In genomic region chr8:114479749-114480148, GRCm38 (mm10) we compare ENCODE assay signal across 21 mouse cellular contexts. TPM values are rescaled to one million over a fixed set of nuclear protein-coding genes. Genes with fewer than 3 reads are reported as not detected.
DNase-seq lines count a peak whose midpoint lies in the region; ATAC-seq lines count a peak whose summit lies in the region.
"Had no signal": no experiment of that assay in that cellular context is flagged by ENCODE, and none has a peak within 500 bp of the region (broad histone marks: within the 10 kb centered on the region; RNA-seq: fewer than 3 reads in every experiment).

No protein-coding gene starts in this region.

- no peak overlapping the region for H3K27ac ChIP-seq in intestine, embryonic 14.5 days (ENCODE audit: low read depth)
- no peak overlapping the region for H3K27ac ChIP-seq in liver, embryonic 15.5 days (replicated peaks)
- H3K27ac ChIP-seq: forebrain, embryonic 13.5 days; heart, embryonic 13.5 days; hindbrain, embryonic 14.5 days; limb, embryonic 13.5 days; lung, embryonic 15.5 days; midbrain, embryonic 12.5 days; neural tube, embryonic 12.5 days had no signal

- H3K9me3 ChIP-seq in intestine, embryonic 14.5 days (ENCODE audit: control insufficient read depth, low read length) = no peaks in the 10 kb centered on the region
- H3K9me3 ChIP-seq in liver, embryonic 15.5 days (replicated peaks) = no peaks in the 10 kb centered on the region
- H3K9me3 ChIP-seq: forebrain, embryonic 13.5 days; heart, embryonic 13.5 days; limb, embryonic 13.5 days; lung, embryonic 15.5 days; midbrain, embryonic 12.5 days; neural tube, embryonic 12.5 days had no signal

- no peaks in the 10 kb centered on the region for H3K36me3 ChIP-seq in intestine, embryonic 14.5 days (ENCODE audit: control insufficient read depth, insufficient read depth, low read length)
- no peaks in the 10 kb centered on the region for H3K36me3 ChIP-seq in liver, embryonic 15.5 days (replicated peaks)
- H3K36me3 ChIP-seq: heart, embryonic 13.5 days; limb, embryonic 13.5 days; lung, embryonic 15.5 days; midbrain, embryonic 12.5 days; neural tube, embryonic 12.5 days had no signal

- WGBS in intestine, embryonic 14.5 days = 74% methylated on average over 8 of the region's 8 CpGs
- WGBS in liver, embryonic 15.5 days (ENCODE audit: insufficient replicate concordance) = 65% methylated on average over 8 of the region's 8 CpGs

- H3K4me1 ChIP-seq in intestine, embryonic 14.5 days (replicated peaks; ENCODE audit: control insufficient read depth, insufficient read depth, low read length) = peaks cover 13% of the 10 kb centered on the region
- H3K4me1 ChIP-seq in liver, embryonic 15.5 days (replicated peaks) = peaks cover 3% of the 10 kb centered on the region; the same call in 1 of the 2 replicates
- H3K4me1 ChIP-seq: forebrain, embryonic 13.5 days; neural tube, embryonic 12.5 days had no signal

- H3K4me2 ChIP-seq in intestine, embryonic 14.5 days (ENCODE audit: low read length) = no peak overlapping the region
- H3K4me2 ChIP-seq in liver, embryonic 15.5 days = no peak overlapping the region
- H3K4me2 ChIP-seq: forebrain, embryonic 13.5 days; heart, embryonic 13.5 days; hindbrain, embryonic 14.5 days; limb, embryonic 13.5 days; lung, embryonic 15.5 days; midbrain, embryonic 12.5 days; neural tube, embryonic 12.5 days had no signal

- H3K4me3 ChIP-seq in intestine, embryonic 14.5 days (ENCODE audit: low read depth, low read length) = no peak overlapping the region
- H3K4me3 ChIP-seq in liver, embryonic 15.5 days (replicated peaks) = no peak overlapping the region
- H3K4me3 ChIP-seq: forebrain, embryonic 13.5 days; heart, embryonic 13.5 days; limb, embryonic 13.5 days; lung, embryonic 15.5 days; midbrain, embryonic 12.5 days; neural tube, embryonic 12.5 days had no signal

- H3K9ac ChIP-seq in intestine, embryonic 14.5 days (ENCODE audit: low read length) = no peak overlapping the region
- no peak overlapping the region for H3K9ac ChIP-seq in liver, embryonic 15.5 days
- H3K9ac ChIP-seq: forebrain, embryonic 13.5 days; heart, embryonic 13.5 days; hindbrain, embryonic 14.5 days; limb, embryonic 13.5 days; lung, embryonic 15.5 days; midbrain, embryonic 12.5 days; neural tube, embryonic 12.5 days had no signal

- DNase-seq in intestine, embryonic 14.5 days (ENCODE audit: low spot score) = no peak
- peak; percentile 9 to 23 for DNase-seq in kidney, adult 8-10 months
- DNase-seq in kidney, postnatal 14 days = peak; percentile 40
- no peak for DNase-seq in lung, postnatal 25 days (ENCODE audit: low spot score)
- no peak for DNase-seq in lung, postnatal 14 days
- no peak for DNase-seq in left cerebral cortex, adult 18-20 months (ENCODE audit: low spot score in 2 of 2)
- DNase-seq: adrenal gland, postnatal 25 days; cerebellum, adult 18-20 months; gastrocnemius, postnatal 10 days; heart, adult 18-20 months; heart, postnatal 36 days; thymus, postnatal 36 days had no signal

- ATAC-seq in intestine, embryonic 14.5 days (replicated peaks; ENCODE audit: low FRiP score, low TSS enrichment, low read depth) = peak; percentile 72
- ATAC-seq in liver, embryonic 15.5 days (ENCODE audit: insufficient read depth) = peak; percentile 63
- ATAC-seq: forebrain, embryonic 13.5 days had no signal

- H3K27me3 ChIP-seq in intestine, embryonic 14.5 days (replicated peaks; ENCODE audit: control insufficient read depth, insufficient read depth, low read length) = no peaks in the 10 kb centered on the region
- no peaks in the 10 kb centered on the region for H3K27me3 ChIP-seq in liver, embryonic 15.5 days
- H3K27me3 ChIP-seq: CH12.LX; forebrain, embryonic 13.5 days; heart, embryonic 13.5 days; limb, embryonic 13.5 days; lung, embryonic 15.5 days; midbrain, embryonic 12.5 days; neural tube, embryonic 12.5 days had no signal

RNA-seq across cellular contexts. Expression of gene Wwox, which starts 40.3 kb away (rescaled TPM):
- polyA plus RNA-seq in intestine, embryonic 14.5 days (2014; fragmentation: Nextera tagmentation; extraction: Ambion mirVana) = 14.0 and 15.9 TPM in 2 replicates
- polyA plus RNA-seq in liver, embryonic 15.5 days (2015; fragmentation: Nextera tagmentation; extraction: Ambion mirVana) = 3.5 and 3.6 TPM in 2 replicates
- total RNA-seq in left cerebral cortex, adult 18-20 months (2021) = 10 to 100 TPM; 17.9 to 18.2 TPM

Comparison
In these comparisons a context has a peak if more than half of its experiments do, and no peak if none do; other contexts are left out.
1. DNase-seq: peak in kidney, adult 8-10 months (2 of 2) and kidney, postnatal 14 days (single experiment); none in intestine, embryonic 14.5 days (single experiment), lung, postnatal 25 days (single experiment), lung, postnatal 14 days (single experiment) and left cerebral cortex, adult 18-20 months (0 of 2).